Mouse (Mus musculus) brain, embryonic 14.5 days (tissue): Measurements from ENCODE around the gene Ppp1cc.

Experiments
- CTCF ChIP-seq: fragments of 200-500 bp; IDR thresholded peaks from 2 replicates; pipeline ENCODE4 v1.5.1; 2012; ENCODE audit warnings: inconsistent platforms, mild to moderate bottlenecking, moderate library complexity, borderline replicate concordance; ENCODE audit not compliant: insufficient read depth, insufficient read length; ENCODE audit errors: extremely low read depth
- POLR2A ChIP-seq: fragments of 200-500 bp; IDR thresholded peaks from 2 replicates; pipeline ENCODE4 v1.6.1; 2012; ENCODE audit warnings: mild to moderate bottlenecking, inconsistent platforms, borderline replicate concordance; ENCODE audit not compliant: poor library complexity, insufficient read depth, insufficient read length, severe bottlenecking; ENCODE audit errors: extremely low read depth

GRCm38 (mm10) chr5:122133050-122133389 is 25.1 kb upstream of the Ppp1cc start:
- no peak for TF ChIP-seq CTCF
- TF ChIP-seq POLR2A: no peak
